Mouse (Mus musculus) layer of hippocampus, adult 2 months (tissue): ENCODE data around the gene Egln2. TPM values are rescaled to one million over a fixed set of nuclear protein-coding genes. Genes with fewer than 3 reads are reported as not detected.

Experiments used
- DNase-seq, 2 experiments: peaks; one replicate each; pipeline ENCODE4 v3.0.0; 2022; ENCODE audit warnings: low spot score in 2 of 2
- H3K27ac ChIP-seq: fragments of 200-600 bp; 2 replicates; pipeline ENCODE4 v1.8.1; 2022
- H3K4me3 ChIP-seq: fragments of 200-600 bp; 2 replicates; pipeline ENCODE4 v1.8.1; 2022; ENCODE audit warnings: mild to moderate bottlenecking
- CTCF ChIP-seq: fragments of 200-600 bp; conservative IDR thresholded peaks from 2 replicates; pipeline ENCODE4 v1.8.1; 2022; ENCODE audit warnings: antibody characterized with exemption, mild to moderate bottlenecking, moderate library complexity
- microRNA-seq, 2 experiments: library from miRNA; unstranded; fragments of <30 nt; microRNA quantifications; one replicate each; pipeline ENCODE4 v1.2.0; 2021
- total RNA-seq, 2 experiments: library from RNA; stranded (reverse); gene quantifications; 2 replicates each; pipeline ENCODE4 v1.2.3; 2021

Egln2 gene
- total RNA-seq, 2 experiments from 2014 or later: 97.4 to 103 TPM

DNA sequence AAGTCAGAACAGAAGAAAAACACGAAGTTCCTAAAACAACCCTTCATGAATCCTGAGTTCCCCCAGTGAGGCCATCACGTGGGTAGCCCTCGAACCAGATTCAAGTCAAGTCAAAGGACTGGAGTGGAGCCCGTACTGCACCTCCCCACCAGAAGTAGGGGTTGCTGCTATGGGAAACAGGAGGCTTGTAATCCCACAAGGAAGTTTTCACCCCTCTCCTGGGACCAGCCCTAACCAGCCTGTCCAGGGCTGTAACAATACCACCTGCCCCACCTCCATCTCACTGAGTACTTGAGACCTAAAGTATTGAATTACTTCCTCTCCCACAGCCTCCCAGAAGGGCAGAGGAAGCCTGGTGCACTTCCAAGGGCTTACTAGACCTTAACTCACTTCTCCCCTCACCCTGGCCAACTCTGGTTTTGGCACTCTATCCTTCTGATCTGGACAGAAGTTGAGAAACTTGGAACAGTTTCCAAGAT lies 48.5 kb downstream of the Egln2 start:
- TF ChIP-seq CTCF: no peak
- DNase-seq: no peak
- Histone ChIP-seq H3K27ac (no peak overlapping the region), H3K4me3 (no peak overlapping the region)

DNA sequence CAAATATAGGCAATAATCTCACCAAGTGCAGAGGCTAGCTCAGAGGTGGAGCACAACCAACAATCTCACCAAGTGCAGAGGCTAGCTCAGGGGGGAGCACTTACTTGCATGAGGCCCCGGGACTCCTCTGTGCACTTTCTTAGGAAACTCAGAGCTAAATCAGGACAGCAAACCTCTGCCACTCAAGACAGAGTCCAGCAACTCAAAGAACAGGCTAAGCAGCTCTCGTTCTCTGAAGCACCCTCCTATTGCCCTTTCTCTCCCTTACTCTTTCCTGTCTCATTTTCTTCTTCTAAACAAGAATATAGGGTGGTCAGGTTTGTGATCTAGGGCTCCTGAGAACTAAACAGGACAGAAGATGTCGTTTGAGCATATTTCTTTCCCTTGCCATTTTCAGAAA lies 54.6 kb downstream of the Egln2 start:
- Histone ChIP-seq H3K4me3 (no peak overlapping the region), H3K27ac (no peak overlapping the region)
- TF ChIP-seq CTCF: no peak
- no peak for DNase-seq

DNA sequence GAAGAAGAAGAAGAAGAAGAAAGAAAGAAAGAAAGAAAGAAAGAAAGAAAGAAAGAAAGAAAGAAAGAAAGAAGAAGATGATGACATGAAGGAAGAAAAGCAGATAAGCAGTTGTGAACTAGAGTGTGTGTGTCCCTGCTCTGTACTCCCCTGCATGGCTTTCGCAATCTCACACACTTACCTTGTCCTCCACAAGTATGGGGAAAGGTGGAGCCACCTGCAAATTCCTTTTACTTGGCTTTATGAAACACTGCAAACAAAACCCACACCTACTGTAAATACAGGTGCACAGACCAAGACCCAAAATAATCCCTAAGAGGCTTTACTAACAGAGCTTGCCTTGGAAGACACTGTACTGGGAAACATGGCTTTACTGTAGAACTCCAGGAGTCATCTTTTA lies 55.6 kb downstream of the Egln2 start:
- H3K4me3 ChIP-seq: no peak overlapping the region
- H3K27ac ChIP-seq: no peak overlapping the region
- DNase-seq: no peak
- TF ChIP-seq CTCF: no peak

DNA sequence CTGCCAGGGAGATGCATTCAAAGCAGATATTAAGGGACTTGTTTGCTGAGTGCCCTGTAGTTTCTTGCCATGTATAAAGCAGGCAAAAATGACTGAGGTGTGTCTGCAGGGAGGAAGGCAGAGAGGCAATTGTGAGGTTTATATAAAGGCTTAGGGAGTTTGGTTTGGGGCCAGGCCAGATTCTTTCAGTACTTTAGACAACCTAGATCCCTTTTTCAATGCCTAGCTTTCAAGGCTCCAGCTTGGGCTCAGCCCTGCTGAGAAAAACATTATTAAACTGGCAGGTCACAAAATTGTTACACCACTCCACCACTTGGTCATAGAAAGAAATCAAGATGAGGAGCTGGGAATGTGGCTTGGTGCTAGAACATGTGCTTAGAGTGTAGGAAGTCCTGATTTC lies 56.3 kb downstream of the Egln2 start:
- H3K4me3 ChIP-seq: no peak overlapping the region
- no peak overlapping the region for H3K27ac ChIP-seq
- TF ChIP-seq CTCF: no peak
- no peak for DNase-seq

Small RNA genes lying within 50 kb of the gene (microRNA-seq; reads per million reads assigned to microRNA genes)
- gene Mir1191 (0 reads per million in 2 experiments), gene Mir3101 (0 to 0.55 reads per million in 2 experiments)

Other genes with a start within 250 kb of the Egln2 start
- not detected for gene Cyp2a22, start 227.4 kb downstream of the Egln2 start, total RNA-seq
- not detected for gene Cyp2a12, start 137.7 kb downstream of the Egln2 start, total RNA-seq
- gene Cyp2f2, start 46.9 kb downstream of the Egln2 start, total RNA-seq: under 1 TPM in 1 of 2 experiments, not detected in 1; 0.41 TPM
- gene Cyp2t4, start 13.1 kb downstream of the Egln2 start, total RNA-seq: not detected
- gene Rab4b, start 12.1 kb upstream of the Egln2 start, total RNA-seq: 10 to 100 TPM; 97.4 to 98.8 TPM
- gene Gm21983, start 14.3 kb upstream of the Egln2 start, total RNA-seq: not detected
- gene Mia, start 14.4 kb upstream of the Egln2 start, total RNA-seq: 1 to 10 TPM; 2.2 to 2.7 TPM
- 10 to 100 TPM; 19.5 to 21.7 TPM for gene BC024978, start 29.0 kb upstream of the Egln2 start, total RNA-seq
- gene Snrpa, start 29.5 kb upstream of the Egln2 start, total RNA-seq: 10 to 100 TPM; 84.8 to 91.0 TPM
- gene Itpkc, start 61.9 kb upstream of the Egln2 start, total RNA-seq: 1 to 10 TPM; 8.5 to 9.1 TPM
- 10 to 100 TPM; 36.1 to 37.9 TPM for gene Coq8b, start 66.2 kb upstream of the Egln2 start, total RNA-seq
- 100 to 1,000 TPM; 135 to 148 TPM for gene Numbl, start 91.6 kb upstream of the Egln2 start, total RNA-seq
- gene Ltbp4, start 170.9 kb upstream of the Egln2 start, total RNA-seq: 10 to 100 TPM; 54.5 to 54.8 TPM
- gene Shkbp1, start 189.2 kb upstream of the Egln2 start, total RNA-seq: 10 to 100 TPM; 29.4 to 42.9 TPM
- not detected for gene Gm20479, start 190.6 kb upstream of the Egln2 start, total RNA-seq